Mouse (Mus musculus): ENCODE measurements around the gene Fer. TPM values are rescaled to one million over a fixed set of nuclear protein-coding genes. Genes with fewer than 3 reads are reported as not detected.

Gene Fer
- 31.5 and 33.3 TPM in 2 replicates for polyA plus RNA-seq (2015; fragmentation: Nextera tagmentation; extraction: Ambion mirVana)

DNA sequence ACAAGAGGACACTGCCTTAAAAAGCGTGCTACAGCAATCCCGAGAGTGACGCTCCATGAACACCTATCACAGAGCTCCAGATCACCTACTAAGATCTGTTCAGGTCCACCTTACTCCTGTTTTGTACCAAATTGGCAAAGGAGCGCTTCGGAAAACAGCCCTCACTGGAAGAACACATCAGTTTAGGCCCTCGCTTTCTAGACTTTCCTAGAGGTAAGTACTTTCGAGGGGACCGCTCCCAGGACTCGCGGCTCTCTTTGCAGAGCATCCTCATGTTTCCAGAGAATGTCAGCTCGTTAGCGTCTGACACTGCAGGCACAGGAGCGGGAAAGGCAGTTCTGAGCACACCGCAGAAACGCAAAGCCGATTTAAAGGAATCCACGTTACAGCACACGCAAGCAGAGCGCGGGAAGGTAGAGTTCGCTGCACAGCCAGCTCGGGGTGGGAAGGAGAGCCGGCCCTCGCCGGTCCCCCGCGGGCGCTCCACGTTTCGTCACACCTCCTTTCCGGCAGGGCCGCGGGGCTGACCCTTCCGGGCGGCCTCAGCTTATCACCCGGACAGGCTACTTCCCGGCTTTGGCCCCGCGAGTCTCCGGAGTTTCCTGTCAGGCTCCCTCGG is at the start of gene Fer:
Gene Fer (plus strand): TSS at position 51 of the 619 bp plus-strand sequence.
- ATAC-seq (ENCODE audit: insufficient number of reproducible peaks, low FRiP score, low TSS enrichment, low read depth): peak; percentile 34
- 0 out of 2 replicates have a peak, but pooled peaks cover 7% of the 10 kb centered on the region for H3K4me1 ChIP-seq
- H3K9ac ChIP-seq: peak within 1 kb of the TSS; percentile 77
- no peaks in the 10 kb centered on the region for H3K9me3 ChIP-seq (replicated peaks)
- peak within 1 kb of the TSS; percentile 97 for H3K4me2 ChIP-seq (replicated peaks)
- H3K36me3 ChIP-seq: no peaks in the 10 kb centered on the region
- H3K27ac ChIP-seq (replicated peaks): peak within 1 kb of the TSS; percentile 84
- no peaks in the 10 kb centered on the region for H3K27me3 ChIP-seq
- 1% methylated on average over 41 of the region's 41 CpGs for WGBS
- H3K4me3 ChIP-seq (replicated peaks): peak within 1 kb of the TSS; percentile 98

DNA sequence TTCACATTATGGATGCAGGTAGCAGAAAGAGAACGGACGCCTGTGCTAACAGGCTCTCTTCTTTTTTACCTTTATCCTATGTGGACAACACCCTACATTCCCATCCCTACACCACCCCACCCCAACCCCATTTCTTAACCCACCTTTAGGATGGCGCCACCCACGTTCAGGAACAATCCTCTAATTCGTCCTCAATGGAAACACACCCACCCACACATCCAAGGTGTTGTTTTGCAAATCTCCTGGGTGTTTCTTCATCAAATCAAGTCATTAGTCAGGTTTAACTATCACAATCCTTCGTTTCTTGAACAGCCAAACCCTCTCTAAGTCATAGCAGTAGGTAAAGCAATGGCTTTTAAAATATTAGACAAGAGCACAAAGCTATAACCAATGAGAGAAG is 49.3 kb upstream of the Fer start:
- no peaks in the 10 kb centered on the region for H3K4me1 ChIP-seq
- no peak overlapping the region for H3K9ac ChIP-seq
- no peak overlapping the region for H3K4me3 ChIP-seq (replicated peaks)
- no peaks in the 10 kb centered on the region for H3K27me3 ChIP-seq
- no peak overlapping the region for H3K4me2 ChIP-seq (replicated peaks)
- no peak for ATAC-seq (ENCODE audit: insufficient number of reproducible peaks, low FRiP score, low TSS enrichment, low read depth)
- no peaks in the 10 kb centered on the region for H3K9me3 ChIP-seq (replicated peaks)
- H3K27ac ChIP-seq (replicated peaks): no peak overlapping the region
- 76% methylated on average over 6 of the region's 6 CpGs for WGBS
- H3K36me3 ChIP-seq: no peaks in the 10 kb centered on the region

DNA sequence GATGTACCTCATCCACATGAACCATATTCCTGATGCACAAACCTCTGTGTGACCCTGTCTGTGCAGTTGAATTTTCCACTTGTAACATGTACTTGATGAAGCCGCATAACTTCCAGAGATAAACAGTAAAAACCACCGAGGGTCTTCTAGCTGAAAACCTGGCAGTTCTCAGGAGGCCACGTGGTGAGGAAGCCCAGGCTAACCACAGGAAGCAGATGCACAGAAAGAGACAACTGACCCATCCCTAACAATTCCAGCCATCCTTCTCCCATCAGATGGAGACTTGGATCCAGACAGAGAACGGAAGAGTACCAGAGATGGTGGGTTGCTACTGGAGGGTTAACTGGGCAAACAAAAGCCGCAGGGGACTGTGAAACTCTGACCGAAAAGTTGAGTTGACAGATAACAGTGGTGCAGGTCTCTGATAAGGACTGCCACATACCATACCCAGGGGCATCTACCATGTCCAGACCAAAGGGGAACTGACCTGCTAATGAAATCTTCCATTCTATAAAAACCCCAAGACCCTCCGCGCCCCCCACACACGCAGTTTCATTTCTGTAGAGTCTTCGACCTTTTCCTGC is 44.3 kb upstream of the Fer start:
- Histone ChIP-seq H3K4me2 (replicated peaks) (no peak overlapping the region), H3K27ac (replicated peaks) (no peak overlapping the region), H3K4me1 (no peaks in the 10 kb centered on the region), H3K27me3 (no peaks in the 10 kb centered on the region), H3K9ac (no peak overlapping the region), H3K9me3 (replicated peaks) (no peaks in the 10 kb centered on the region), H3K36me3 (no peaks in the 10 kb centered on the region), H3K4me3 (replicated peaks) (no peak overlapping the region)
- no peak for ATAC-seq (ENCODE audit: insufficient number of reproducible peaks, low FRiP score, low TSS enrichment, low read depth)
- 88% methylated on average over 10 of the region's 10 CpGs for WGBS

DNA sequence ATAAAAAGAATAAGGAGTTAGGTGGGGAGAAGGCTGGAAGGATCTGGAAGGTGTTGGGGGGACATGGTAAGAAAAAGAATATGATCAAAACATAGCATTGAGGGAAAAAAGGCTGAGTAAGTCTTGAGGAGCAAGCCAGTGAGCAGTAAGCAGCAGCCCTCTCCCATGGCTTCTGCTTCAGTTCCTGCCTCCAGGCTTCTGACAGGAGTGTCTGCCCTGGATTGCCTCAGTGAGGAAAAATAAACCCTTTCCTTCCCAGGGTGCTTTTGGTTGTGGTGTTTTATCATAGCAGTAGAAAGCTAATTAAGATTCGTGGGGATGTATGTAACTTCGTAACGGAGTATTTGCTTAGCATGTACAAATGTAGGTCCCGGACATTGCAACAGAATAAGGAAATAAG is 38.7 kb upstream of the Fer start:
- no peak overlapping the region for H3K27ac ChIP-seq (replicated peaks)
- H3K4me1 ChIP-seq: no peaks in the 10 kb centered on the region
- no peaks in the 10 kb centered on the region for H3K27me3 ChIP-seq
- H3K9me3 ChIP-seq (replicated peaks): no peaks in the 10 kb centered on the region
- no peak overlapping the region for H3K4me2 ChIP-seq (replicated peaks)
- H3K9ac ChIP-seq: no peak overlapping the region
- H3K4me3 ChIP-seq (replicated peaks): no peak overlapping the region
- no peaks in the 10 kb centered on the region for H3K36me3 ChIP-seq
- no peak for ATAC-seq (ENCODE audit: insufficient number of reproducible peaks, low FRiP score, low TSS enrichment, low read depth)
- 94% methylated on average over 4 of the region's 4 CpGs for WGBS

DNA sequence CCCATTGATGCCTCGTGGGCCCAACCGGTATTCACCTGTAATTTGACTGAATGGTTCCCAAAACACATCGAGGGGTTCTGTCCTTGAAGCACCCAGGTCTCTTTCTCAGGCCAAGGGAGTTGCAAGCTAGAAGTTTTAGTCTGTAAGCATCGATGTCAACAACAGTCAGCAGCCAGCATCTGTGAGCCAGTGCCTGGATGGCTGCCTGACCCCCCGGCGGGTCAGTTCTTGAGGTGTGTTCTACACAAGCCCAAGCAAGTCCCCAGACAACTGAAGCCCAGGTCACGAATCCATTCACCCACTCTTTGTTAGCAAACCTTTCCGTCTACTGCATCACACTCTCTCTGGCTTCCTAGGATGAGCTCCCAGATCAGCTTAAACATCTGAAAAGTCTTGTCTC is 36.7 kb upstream of the Fer start:
- Histone ChIP-seq H3K27me3 (no peaks in the 10 kb centered on the region), H3K36me3 (no peaks in the 10 kb centered on the region), H3K4me1 (no peaks in the 10 kb centered on the region), H3K27ac (replicated peaks) (no peak overlapping the region), H3K4me2 (replicated peaks) (no peak overlapping the region), H3K9ac (no peak overlapping the region), H3K9me3 (replicated peaks) (no peaks in the 10 kb centered on the region), H3K4me3 (replicated peaks) (no peak overlapping the region)
- no peak for ATAC-seq (ENCODE audit: insufficient number of reproducible peaks, low FRiP score, low TSS enrichment, low read depth)
- 81% methylated on average over 8 of the region's 8 CpGs for WGBS

DNA sequence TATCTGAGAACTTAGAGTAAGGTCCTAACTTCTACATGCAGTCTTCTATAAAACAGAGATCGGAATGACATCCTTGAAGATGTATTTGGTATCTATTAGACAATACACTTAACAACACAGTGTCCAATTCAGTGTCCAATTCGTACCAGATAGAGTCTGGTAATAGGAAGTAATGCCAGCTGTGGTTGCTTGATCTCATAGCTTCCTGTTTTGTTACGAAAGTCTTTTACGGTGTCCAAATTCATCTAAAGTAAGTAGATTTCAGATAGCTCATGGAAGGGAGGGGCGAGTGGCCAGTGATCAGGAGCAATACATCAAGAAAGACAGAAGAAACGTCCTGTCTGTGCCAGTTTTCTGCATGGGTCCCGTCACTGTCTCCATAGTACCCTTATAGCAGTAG is 36.1 kb upstream of the Fer start:
- H3K36me3 ChIP-seq: no peaks in the 10 kb centered on the region
- H3K9ac ChIP-seq: no peak overlapping the region
- ATAC-seq (ENCODE audit: insufficient number of reproducible peaks, low FRiP score, low TSS enrichment, low read depth): no peak
- H3K4me3 ChIP-seq (replicated peaks): no peak overlapping the region
- no peaks in the 10 kb centered on the region for H3K9me3 ChIP-seq (replicated peaks)
- 77% methylated on average over 7 of the region's 7 CpGs for WGBS
- H3K4me2 ChIP-seq (replicated peaks): no peak overlapping the region
- H3K27me3 ChIP-seq: no peaks in the 10 kb centered on the region
- H3K4me1 ChIP-seq: no peaks in the 10 kb centered on the region
- no peak overlapping the region for H3K27ac ChIP-seq (replicated peaks)

DNA sequence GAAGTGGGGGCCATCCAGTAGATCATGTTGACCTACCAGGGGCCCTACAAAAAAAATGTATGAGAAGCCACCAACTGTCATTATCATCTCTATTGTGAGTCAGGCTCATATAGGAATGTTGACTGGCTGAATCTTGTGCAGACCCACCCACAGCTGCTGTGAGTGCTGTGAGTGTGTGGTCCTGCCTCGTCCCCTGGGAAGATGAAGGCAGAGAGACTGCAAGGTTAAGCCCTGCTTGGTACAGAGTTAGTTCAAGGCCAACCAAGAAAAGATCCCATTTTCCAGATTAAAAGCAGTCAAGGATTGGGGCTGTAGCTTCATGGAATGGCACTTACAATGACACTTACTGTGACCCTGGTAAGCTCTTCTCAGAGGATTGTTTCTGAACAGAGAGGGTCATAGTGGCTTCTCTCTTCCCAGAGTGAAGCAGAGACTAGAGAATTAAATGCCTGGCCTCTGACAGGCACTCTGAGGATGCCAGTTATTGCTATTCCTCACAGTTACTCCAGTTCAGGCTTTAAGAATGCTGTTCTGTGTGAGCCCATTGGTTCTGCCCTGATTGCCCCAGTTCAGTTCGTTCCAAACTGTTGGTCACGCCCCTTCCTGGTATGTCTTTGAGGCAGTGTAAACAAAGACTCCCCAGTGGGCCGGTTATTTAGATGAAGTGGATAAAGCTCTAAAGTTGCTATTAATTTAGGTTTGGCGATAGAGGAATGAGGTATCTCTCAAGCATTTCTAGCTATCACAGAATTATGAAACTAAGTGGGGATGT is 34.1 kb upstream of the Fer start:
- Histone ChIP-seq H3K27me3 (no peaks in the 10 kb centered on the region), H3K4me1 (no peaks in the 10 kb centered on the region), H3K9me3 (replicated peaks) (no peaks in the 10 kb centered on the region), H3K4me3 (replicated peaks) (no peak overlapping the region), H3K27ac (replicated peaks) (no peak overlapping the region), H3K9ac (no peak overlapping the region), H3K36me3 (no peaks in the 10 kb centered on the region), H3K4me2 (replicated peaks) (no peak overlapping the region)
- ATAC-seq (ENCODE audit: insufficient number of reproducible peaks, low FRiP score, low TSS enrichment, low read depth): no peak
- WGBS: 40% methylated on average over 5 of the region's 5 CpGs

DNA sequence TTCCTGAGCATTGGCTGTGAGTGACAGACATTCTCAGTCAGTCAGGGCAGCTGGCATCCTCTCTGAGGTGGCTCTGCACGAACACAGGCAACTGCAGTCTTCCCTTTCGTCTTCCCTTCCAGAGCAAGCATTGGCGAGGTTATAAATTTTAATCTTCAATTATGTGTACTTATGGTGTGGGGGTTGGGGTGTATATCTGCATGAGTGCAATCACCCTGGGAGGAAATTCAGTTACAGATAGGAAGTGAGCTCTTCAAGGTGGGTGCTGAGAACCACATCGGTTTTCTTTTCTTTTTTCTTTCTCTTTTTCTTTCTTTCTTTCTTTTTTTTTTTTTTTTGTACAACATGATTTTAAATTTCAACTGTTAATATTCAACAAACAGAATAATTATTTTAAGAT is 31.3 kb upstream of the Fer start:
- no peak overlapping the region for H3K27ac ChIP-seq (replicated peaks)
- no peak for ATAC-seq (ENCODE audit: insufficient number of reproducible peaks, low FRiP score, low TSS enrichment, low read depth)
- no peaks in the 10 kb centered on the region for H3K9me3 ChIP-seq (replicated peaks)
- H3K4me2 ChIP-seq (replicated peaks): no peak overlapping the region
- H3K4me1 ChIP-seq: no peaks in the 10 kb centered on the region
- WGBS: 68% methylated on average over 4 of the region's 4 CpGs
- H3K27me3 ChIP-seq: no peaks in the 10 kb centered on the region
- H3K9ac ChIP-seq: no peak overlapping the region
- no peaks in the 10 kb centered on the region for H3K36me3 ChIP-seq
- H3K4me3 ChIP-seq (replicated peaks): no peak overlapping the region

DNA sequence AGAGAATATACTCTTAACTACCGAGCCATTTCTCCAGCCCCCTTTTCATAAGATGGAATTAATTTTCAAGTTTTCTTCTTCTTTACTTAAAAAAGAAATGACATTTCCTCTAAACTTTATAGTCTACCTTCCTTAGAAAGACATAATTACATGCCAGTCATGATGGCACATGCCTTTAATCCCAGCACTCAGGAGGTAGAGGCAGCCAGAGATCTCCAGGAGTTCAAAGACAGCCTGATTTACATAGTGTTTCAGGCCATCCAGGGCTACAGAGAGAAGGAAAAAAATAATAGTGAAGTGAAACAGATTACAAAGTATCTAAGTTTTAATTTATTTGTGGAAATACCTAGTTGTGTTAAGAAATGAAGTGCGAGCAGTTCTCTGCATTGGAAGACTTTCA is 26.6 kb upstream of the Fer start:
- 74% methylated on average over 2 of the region's 2 CpGs for WGBS
- Histone ChIP-seq H3K27ac (replicated peaks) (no peak overlapping the region), H3K27me3 (no peaks in the 10 kb centered on the region)

DNA sequence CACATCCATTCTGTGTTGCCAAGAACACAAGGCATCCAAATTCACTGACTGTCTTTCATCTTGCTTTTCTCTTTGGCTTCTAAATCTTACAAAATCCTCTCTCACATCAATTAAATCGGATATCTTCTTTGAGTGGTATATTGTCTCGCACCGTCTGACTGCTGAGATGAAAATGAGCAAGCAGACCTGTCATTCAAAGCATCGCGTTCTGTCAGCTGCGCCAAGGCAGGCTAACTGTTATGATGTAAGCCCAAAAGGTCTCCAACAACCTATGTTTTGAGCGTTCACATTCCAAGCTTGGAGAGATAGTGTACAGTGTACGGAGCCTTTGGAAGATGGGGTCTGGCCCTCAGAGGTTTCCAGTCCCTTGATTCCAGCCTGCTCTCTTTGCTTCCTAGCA is 26.2 kb upstream of the Fer start:
- no peak overlapping the region for H3K27ac ChIP-seq (replicated peaks)
- no peak overlapping the region for H3K4me3 ChIP-seq (replicated peaks)
- 64% methylated on average over 8 of the region's 8 CpGs for WGBS
- H3K9ac ChIP-seq: no peak overlapping the region
- no peaks in the 10 kb centered on the region for H3K9me3 ChIP-seq (replicated peaks)
- H3K4me1 ChIP-seq: no peaks in the 10 kb centered on the region
- no peak overlapping the region for H3K4me2 ChIP-seq (replicated peaks)
- ATAC-seq (ENCODE audit: insufficient number of reproducible peaks, low FRiP score, low TSS enrichment, low read depth): no peak
- H3K36me3 ChIP-seq: no peaks in the 10 kb centered on the region
- H3K27me3 ChIP-seq: no peaks in the 10 kb centered on the region

More for the DNA sequence above, 26.6 kb upstream of the Fer start:
- H3K36me3 ChIP-seq: no peaks in the 10 kb centered on the region
- no peak overlapping the region for H3K4me3 ChIP-seq (replicated peaks)
- no peaks in the 10 kb centered on the region for H3K4me1 ChIP-seq
- no peak for ATAC-seq (ENCODE audit: insufficient number of reproducible peaks, low FRiP score, low TSS enrichment, low read depth)
- no peak overlapping the region for H3K4me2 ChIP-seq (replicated peaks)
- H3K9me3 ChIP-seq (replicated peaks): no peaks in the 10 kb centered on the region
- no peak overlapping the region for H3K9ac ChIP-seq

DNA sequence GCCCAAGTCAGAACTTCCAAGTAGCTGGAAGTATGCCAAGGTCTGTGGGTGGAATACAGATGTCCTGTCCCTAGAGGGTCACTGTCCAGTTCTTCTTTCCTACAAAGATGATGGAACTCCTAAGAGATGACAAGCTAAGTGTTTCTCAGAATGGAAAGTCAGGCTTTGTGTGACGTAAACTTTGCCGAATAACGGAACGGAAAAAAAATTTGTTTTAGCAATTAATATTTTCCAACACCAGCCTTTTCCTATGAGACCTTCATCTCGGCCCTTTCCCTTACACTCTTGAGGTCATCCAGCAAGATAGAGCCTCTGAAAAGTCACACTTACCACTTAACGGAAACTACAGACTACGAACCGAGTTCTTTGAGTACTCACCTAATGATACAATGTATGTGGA is 24.7 kb upstream of the Fer start:
- H3K4me1 ChIP-seq: no peaks in the 10 kb centered on the region
- WGBS: 88% methylated on average over 8 of the region's 8 CpGs
- H3K36me3 ChIP-seq: no peaks in the 10 kb centered on the region
- H3K4me2 ChIP-seq (replicated peaks): no peak overlapping the region
- H3K27ac ChIP-seq (replicated peaks): no peak overlapping the region
- H3K9ac ChIP-seq: no peak overlapping the region
- no peak for ATAC-seq (ENCODE audit: insufficient number of reproducible peaks, low FRiP score, low TSS enrichment, low read depth)
- no peaks in the 10 kb centered on the region for H3K27me3 ChIP-seq
- H3K9me3 ChIP-seq (replicated peaks): no peaks in the 10 kb centered on the region
- no peak overlapping the region for H3K4me3 ChIP-seq (replicated peaks)

Measured in embryonic facial prominence, embryonic 15.5 days (tissue).